Mouse (Mus musculus) forebrain, embryonic 15.5 days (tissue): ENCODE results near the gene Rgs19. TPM values are rescaled to one million over a fixed set of nuclear protein-coding genes. Genes with fewer than 3 reads are reported as not detected.

Experiments used
- ATAC-seq: fragments of 200-750 bp; cut with Nextera tagmentation; replicated peaks from 2 replicates; pipeline ENCODE4 v1.8.0; 2017; ENCODE audit warnings: mild to moderate bottlenecking, moderate TSS enrichment, moderate library complexity
- H3K27ac ChIP-seq: fragments of 300-500 bp; sonication (generic); replicated peaks from 2 replicates; pipeline ENCODE4 v1.5.1; 2015; ENCODE audit warnings: mild to moderate bottlenecking, inconsistent platforms
- H3K27me3 ChIP-seq: fragments of 300-500 bp; sonication (generic); 2 replicates; pipeline ENCODE4 v1.6.1; 2015; ENCODE audit warnings: inconsistent platforms
- H3K36me3 ChIP-seq: fragments of 300-500 bp; sonication (generic); 2 replicates; pipeline ENCODE4 v1.6.1; 2015; ENCODE audit warnings: mild to moderate bottlenecking, inconsistent platforms
- H3K4me1 ChIP-seq: fragments of 300-500 bp; sonication (generic); 2 replicates; pipeline ENCODE4 v1.6.1; 2015; ENCODE audit warnings: inconsistent platforms
- H3K4me2 ChIP-seq: fragments of 300-500 bp; sonication (generic); replicated peaks from 2 replicates; pipeline ENCODE4 v1.6.1; 2015; ENCODE audit warnings: mild to moderate bottlenecking, inconsistent platforms
- H3K4me3 ChIP-seq: fragments of 300-500 bp; sonication (generic); 2 replicates; pipeline ENCODE4 v1.5.1; 2015; ENCODE audit warnings: mild to moderate bottlenecking, inconsistent platforms
- H3K9ac ChIP-seq: fragments of 300-500 bp; sonication (generic); replicated peaks from 2 replicates; pipeline ENCODE4 v1.6.1; 2015; ENCODE audit warnings: mild to moderate bottlenecking, inconsistent platforms
- H3K9me3 ChIP-seq: fragments of 300-500 bp; sonication (generic); 2 replicates; pipeline ENCODE4 v1.6.1; 2016; ENCODE audit warnings: inconsistent platforms
- WGBS: fragments of 180-500 bp; shearing (Covaris S2); methylation state at CpG from one replicate; pipeline ENCODE4 v1.1.7; 2015; ENCODE audit warnings: mixed read lengths; 5-methylcytosine and 5-hydroxymethylcytosine counted together
- polyA plus RNA-seq: library from polyadenylated mRNA; unstranded; fragments of >200 nt; fragmentation: Nextera tagmentation; extraction: Ambion mirVana; gene quantifications from 2 replicates; pipeline ENCODE4 v1.2.1, GENCODE M21; 2015

Rgs19 gene
- polyA plus RNA-seq, 1 experiment from 2014 or later: 49.1 TPM

DNA sequence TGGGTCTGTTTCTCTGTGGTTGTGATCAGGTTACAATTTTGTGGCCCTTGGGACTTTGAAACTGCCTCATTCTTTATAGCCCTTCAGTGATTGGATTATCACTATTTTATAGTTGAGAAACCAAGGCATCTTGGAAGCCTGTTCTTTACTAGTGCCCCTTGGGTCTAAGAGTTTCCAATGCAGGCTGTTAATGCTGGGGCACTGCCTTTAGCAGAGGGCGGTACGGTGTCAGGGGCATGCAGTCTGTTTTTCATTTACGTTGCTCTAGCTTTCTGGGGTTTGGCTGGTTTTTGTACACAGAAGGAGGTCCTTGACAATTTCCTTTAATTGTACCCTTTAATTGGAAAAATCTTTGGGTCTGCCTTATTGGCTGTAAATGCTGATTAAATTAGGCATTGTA, 48.1 kb downstream of the Rgs19 start:
- peaks cover 87% of the 10 kb centered on the region for H3K36me3 ChIP-seq
- no peak overlapping the region for H3K4me2 ChIP-seq
- H3K27me3 ChIP-seq: no peaks in the 10 kb centered on the region
- no peak overlapping the region for H3K27ac ChIP-seq
- H3K9ac ChIP-seq: no peak overlapping the region
- no peaks in the 10 kb centered on the region for H3K4me1 ChIP-seq
- 86% methylated on average over 3 of the region's 3 CpGs for WGBS
- no peak for ATAC-seq
- H3K9me3 ChIP-seq: no peaks in the 10 kb centered on the region
- H3K4me3 ChIP-seq: no peak overlapping the region

DNA sequence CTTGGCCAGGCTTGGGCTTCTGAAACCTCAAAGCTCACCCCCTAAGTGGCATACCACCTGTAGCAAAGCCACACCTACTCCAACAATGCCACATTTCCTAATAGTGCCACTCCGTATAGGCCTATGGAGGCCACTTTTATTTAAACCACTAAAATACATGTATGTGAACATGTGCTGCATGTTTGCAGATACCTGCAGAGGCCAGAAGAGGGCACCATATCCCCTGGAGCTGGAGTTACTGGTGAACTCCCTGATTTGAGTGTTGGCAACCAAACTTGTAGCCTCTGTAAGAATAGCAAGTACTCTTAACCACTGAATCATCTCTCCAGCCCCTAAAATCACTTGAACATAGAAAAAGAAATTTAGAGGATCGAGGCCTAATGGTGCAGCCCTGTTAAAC, 49.4 kb downstream of the Rgs19 start:
- Histone ChIP-seq H3K27me3 (no peaks in the 10 kb centered on the region), H3K27ac (no peak overlapping the region), H3K4me2 (no peak overlapping the region), H3K9ac (no peak overlapping the region), H3K4me1 (no peaks in the 10 kb centered on the region), H3K4me3 (no peak overlapping the region), H3K9me3 (no peaks in the 10 kb centered on the region), H3K36me3 (peaks cover 85% of the 10 kb centered on the region)
- no peak for ATAC-seq
- WGBS: 96% methylated on average over 2 of the region's 2 CpGs

Other genes with a start within 250 kb of the Rgs19 start
- gene Zbtb46, start 234.6 kb downstream of the Rgs19 start, polyA plus RNA-seq: 9.5 and 10.7 TPM in 2 replicates
- gene Abhd16b, start 200.8 kb downstream of the Rgs19 start, polyA plus RNA-seq: not detected in 2 replicates
- gene Tpd52l2, start 196.8 kb downstream of the Rgs19 start, polyA plus RNA-seq: 133 and 141 TPM in 2 replicates
- gene Dnajc5, start 173.5 kb downstream of the Rgs19 start, polyA plus RNA-seq: 199 and 209 TPM in 2 replicates
- gene Uckl1, start 109.1 kb downstream of the Rgs19 start, polyA plus RNA-seq: 61.0 and 63.8 TPM in 2 replicates
- gene Prpf6, start 102.1 kb downstream of the Rgs19 start, polyA plus RNA-seq: 72.1 and 75.4 TPM in 2 replicates
- gene Zfp512b, start 101.2 kb downstream of the Rgs19 start, polyA plus RNA-seq: 76.5 and 83.7 TPM in 2 replicates
- gene Samd10, start 94.8 kb downstream of the Rgs19 start, polyA plus RNA-seq: 110 and 112 TPM in 2 replicates
- gene Gm29797, start 36.9 kb downstream of the Rgs19 start, polyA plus RNA-seq: 0.26 TPM in 1 of 2 replicates, not detected in the other
- gene Sox18, start 22.3 kb downstream of the Rgs19 start, polyA plus RNA-seq: 12.9 and 14.7 TPM in 2 replicates
- 44.8 and 51.4 TPM in 2 replicates for gene Tcea2, start 13.7 kb downstream of the Rgs19 start, polyA plus RNA-seq
- not detected in 2 replicates for gene Lkaaear1, start 4.5 kb upstream of the Rgs19 start, polyA plus RNA-seq
- gene Oprl1, start 21.0 kb upstream of the Rgs19 start, polyA plus RNA-seq: 47.6 and 54.1 TPM in 2 replicates
- 26.7 and 30.7 TPM in 2 replicates for gene Myt1, start 69.4 kb upstream of the Rgs19 start, polyA plus RNA-seq
- gene Pcmtd2, start 143.9 kb upstream of the Rgs19 start, polyA plus RNA-seq: 45.8 and 48.3 TPM in 2 replicates
- 104 and 106 TPM in 2 replicates for gene Polr3k, start 170.4 kb upstream of the Rgs19 start, polyA plus RNA-seq